Mouse (Mus musculus) ES-Bruce4 (cell line): ENCODE data around the gene Iffo1. TPM values are rescaled to one million over a fixed set of nuclear protein-coding genes. Genes with fewer than 3 reads are reported as not detected.

Experiments
- H3K27ac ChIP-seq: 2 replicates; pipeline ENCODE4 v1.5.1; 2012; ENCODE audit warnings: low read length, inconsistent platforms; ENCODE audit not compliant: insufficient read depth
- H3K27me3 ChIP-seq: 2 replicates; pipeline ENCODE4 v1.6.1; 2012; ENCODE audit warnings: mild to moderate bottlenecking, low read length, inconsistent platforms; ENCODE audit not compliant: control insufficient read depth, poor library complexity, insufficient read depth, severe bottlenecking
- H3K36me3 ChIP-seq: 2 replicates; pipeline ENCODE4 v1.6.1; 2012; ENCODE audit warnings: inconsistent platforms, mild to moderate bottlenecking, low read length, moderate library complexity; ENCODE audit not compliant: control insufficient read depth, poor library complexity, insufficient read depth, severe bottlenecking
- H3K4me1 ChIP-seq: one replicate; pipeline ENCODE4 v1.8.1; 2011; ENCODE audit warnings: low read length; ENCODE audit not compliant: control insufficient read depth, insufficient read depth
- H3K4me3 ChIP-seq: 2 replicates; pipeline ENCODE4 v1.5.1; 2011; ENCODE audit warnings: low read depth, mild to moderate bottlenecking, low read length
- H3K9ac ChIP-seq: 2 replicates; pipeline ENCODE4 v1.6.1; 2012; ENCODE audit warnings: low read depth, mild to moderate bottlenecking, inconsistent platforms; ENCODE audit not compliant: poor library complexity, severe bottlenecking
- H3K9me3 ChIP-seq: replicated peaks from 2 replicates; pipeline ENCODE4 v1.6.1; 2012; ENCODE audit warnings: mild to moderate bottlenecking, low read length, inconsistent platforms; ENCODE audit not compliant: control insufficient read depth, poor library complexity, insufficient read depth, severe bottlenecking
- CTCF ChIP-seq: IDR thresholded peaks from one replicate; pipeline ENCODE4 v1.8.1; 2011; ENCODE audit warnings: low read depth, low read length
- EP300 ChIP-seq: IDR thresholded peaks from 2 replicates; pipeline ENCODE4 v1.6.1; 2011; ENCODE audit warnings: low read depth, low read length; ENCODE audit not compliant: insufficient read depth
- POLR2A ChIP-seq: IDR thresholded peaks from one replicate; pipeline ENCODE4 v1.8.1; 2011; ENCODE audit warnings: low read length; ENCODE audit not compliant: insufficient read depth
- polyA plus RNA-seq: library from polyadenylated mRNA; stranded (reverse); fragments of >200 nt; gene quantifications from 2 replicates; pipeline ENCODE4 v1.2.4, GENCODE M21; 2011; ENCODE audit warnings: low read depth; ENCODE audit not compliant: missing spikeins, insufficient read depth, insufficient read length

The Iffo1 gene
- polyA plus RNA-seq, 1 experiment, result 8.3 TPM

DNA sequence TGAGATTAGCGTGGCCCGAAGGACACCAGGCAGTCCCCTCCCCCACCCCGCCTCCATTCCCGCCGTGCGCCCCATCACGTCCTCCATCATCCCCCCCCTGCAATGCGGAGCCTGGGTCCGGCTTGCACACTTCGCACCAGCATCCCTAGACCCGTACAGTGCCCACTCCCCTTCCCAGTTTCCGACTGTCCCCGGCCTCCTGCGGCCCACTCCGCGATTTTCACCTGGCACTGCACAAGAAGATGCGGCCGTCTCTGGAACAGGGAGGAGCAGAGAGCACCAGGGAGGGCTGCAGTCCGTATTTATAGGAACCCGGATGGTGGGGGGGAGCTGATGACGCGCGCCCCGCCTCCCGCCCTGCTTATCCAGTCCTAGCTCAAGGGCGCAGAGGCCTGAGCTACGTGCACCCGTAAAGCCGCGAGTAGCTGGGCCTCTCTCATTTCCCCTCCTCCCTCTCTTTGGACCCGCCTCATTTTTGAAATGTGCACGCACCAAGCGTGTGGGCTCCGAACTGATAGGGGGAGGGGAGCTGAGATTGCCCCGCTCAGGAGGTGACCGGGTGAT, 20.4 kb downstream of the Iffo1 start:
- Histone ChIP-seq H3K9ac (peak overlapping the region; percentile 87), H3K9me3 (no peaks in the 10 kb centered on the region), H3K4me1 (peaks cover 4% of the 10 kb centered on the region), H3K27me3 (no peaks in the 10 kb centered on the region), H3K36me3 (peaks cover 53% of the 10 kb centered on the region), H3K4me3 (peak overlapping the region; percentile 96), H3K27ac (peak overlapping the region; percentile 82)
- TF ChIP-seq CTCF (no peak), POLR2A (no peak), EP300 (no peak)

DNA sequence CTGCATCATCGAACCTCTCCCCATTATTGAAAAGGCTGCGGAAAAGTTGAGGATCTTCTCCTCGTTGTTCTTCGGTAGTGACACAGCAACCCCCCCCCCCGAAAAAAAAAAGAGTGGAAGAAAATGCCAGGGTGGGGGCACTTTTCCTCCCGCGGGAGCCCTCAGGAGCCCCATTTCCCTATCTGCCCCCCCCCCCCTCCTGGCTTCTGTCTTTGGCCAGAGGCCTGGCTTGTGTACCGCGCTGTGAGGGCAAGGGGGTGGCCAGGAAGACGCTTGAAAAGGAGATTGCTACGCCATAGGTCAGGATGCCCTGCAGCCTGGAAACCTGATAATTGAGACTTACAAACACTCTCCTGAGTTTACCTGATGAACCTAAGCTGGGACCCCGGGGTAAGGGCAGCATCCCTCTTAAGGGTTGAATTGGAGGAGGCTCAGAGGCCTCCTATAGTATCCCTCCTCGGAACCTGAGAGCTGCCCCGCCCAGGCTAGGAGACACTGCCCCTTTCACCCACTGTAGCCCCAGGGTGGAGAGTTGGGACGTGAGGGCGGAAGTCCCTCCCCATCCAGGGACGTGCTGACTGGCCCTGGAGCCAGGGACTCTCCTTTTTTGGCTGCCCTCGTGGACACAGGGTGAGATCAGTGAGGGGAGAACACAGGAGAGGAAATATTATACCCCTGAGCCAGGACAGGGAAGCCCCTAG, 21.2 kb downstream of the Iffo1 start, which contains the start of gene Gapdh:
TSS of gene Gapdh (minus strand) at position 417 of the 701 bp plus-strand sequence.
- peak within 1 kb of the TSS; percentile 96 for H3K4me3 ChIP-seq
- H3K27me3 ChIP-seq, result no peaks in the 10 kb centered on the region
- H3K27ac ChIP-seq, result peak within 1 kb of the TSS; percentile 82
- H3K9me3 ChIP-seq, result no peaks in the 10 kb centered on the region
- TF ChIP-seq POLR2A, result no peak
- peaks cover 5% of the 10 kb centered on the region for H3K4me1 ChIP-seq
- peaks cover 59% of the 10 kb centered on the region for H3K36me3 ChIP-seq
- H3K9ac ChIP-seq, result peak within 1 kb of the TSS; percentile 87

DNA sequence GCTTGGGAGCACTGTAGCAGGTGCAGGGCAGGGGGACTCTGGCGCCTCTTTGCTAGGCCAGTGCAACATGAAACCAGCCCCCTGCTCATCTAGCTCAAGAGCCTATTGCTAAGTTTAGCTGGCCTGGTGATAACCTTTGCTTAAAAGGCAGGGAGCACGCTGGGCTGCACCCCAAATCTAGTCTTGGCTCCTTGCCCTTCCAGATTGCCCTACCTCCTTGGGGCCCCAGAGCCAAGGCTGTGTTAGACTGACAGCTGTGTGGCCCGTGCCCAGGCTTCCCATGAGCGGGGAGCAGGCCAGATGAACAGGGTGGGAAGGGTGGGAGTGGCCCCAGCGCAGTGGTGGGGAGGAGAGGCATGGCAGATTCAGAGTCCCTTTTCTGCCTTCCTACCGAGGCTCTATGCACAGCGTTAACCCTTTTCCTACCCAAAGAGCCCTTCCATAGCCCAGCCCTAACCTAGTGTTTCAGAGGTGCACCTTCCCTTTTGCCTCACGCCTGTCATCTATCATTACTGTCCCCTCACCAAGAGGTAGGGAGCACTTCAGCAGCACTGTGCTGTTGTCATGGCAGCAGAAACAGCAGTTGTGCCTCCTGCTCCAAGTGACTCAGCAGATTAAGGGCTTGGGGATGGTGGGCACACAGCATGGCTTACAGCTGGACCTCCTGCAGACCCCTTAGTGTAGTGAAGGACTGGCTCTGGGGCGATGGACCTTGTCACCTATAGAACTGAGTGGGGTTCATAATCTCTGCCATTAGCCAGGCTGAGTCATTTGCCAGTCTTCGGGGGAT, 22.0 kb downstream of the Iffo1 start:
- Histone ChIP-seq H3K9ac (peak overlapping the region; percentile 87), H3K9me3 (no peaks in the 10 kb centered on the region), H3K4me1 (peaks cover 8% of the 10 kb centered on the region), H3K36me3 (peaks cover 68% of the 10 kb centered on the region), H3K27ac (peak overlapping the region; percentile 78), H3K4me3 (peak overlapping the region; percentile 76), H3K27me3 (no peaks in the 10 kb centered on the region)
- no peak for TF ChIP-seq EP300
- TF ChIP-seq CTCF, result no peak
- no peak for TF ChIP-seq POLR2A

DNA sequence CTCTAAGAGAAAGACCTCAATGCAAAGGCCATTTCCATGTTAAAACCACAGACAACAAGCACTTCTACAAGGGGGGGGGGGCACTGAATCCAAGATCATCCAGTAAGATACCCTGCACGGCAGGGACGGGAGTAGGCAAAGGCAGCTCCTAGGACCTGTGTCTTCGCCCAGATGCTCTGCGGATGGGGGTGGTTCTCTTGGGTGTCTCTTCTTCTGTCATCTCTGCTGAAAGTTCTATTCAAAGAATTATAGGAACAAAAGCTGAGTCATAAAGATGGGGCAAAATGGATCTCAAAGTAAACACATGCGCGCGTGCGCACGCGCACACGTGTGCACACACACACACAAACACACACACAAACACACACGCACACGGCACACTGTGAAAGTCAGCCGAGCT, 23.0 kb downstream of the Iffo1 start:
- Histone ChIP-seq H3K36me3 (peaks cover 67% of the 10 kb centered on the region), H3K9ac (no peak overlapping the region)

DNA sequence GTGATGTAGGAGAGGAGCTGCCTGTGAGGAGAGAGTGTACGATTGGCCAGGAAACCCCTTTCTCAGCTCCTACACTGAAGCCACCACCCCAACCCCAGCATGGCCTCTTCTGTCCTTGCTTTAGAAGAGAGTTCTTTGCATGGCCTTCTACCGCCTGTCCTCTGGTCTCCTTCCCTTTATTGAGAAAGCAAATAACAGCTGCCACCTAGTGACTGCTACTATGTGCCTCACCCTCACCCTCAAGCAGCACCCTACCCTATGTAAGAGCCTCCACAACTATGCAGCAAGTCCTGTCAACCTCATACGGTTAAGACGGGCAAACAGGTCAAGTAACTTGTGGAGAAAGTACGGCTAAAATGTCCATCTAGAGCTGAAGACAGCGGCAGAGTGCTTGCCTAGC, 25.2 kb downstream of the Iffo1 start:
- Histone ChIP-seq H3K36me3 (peaks cover 59% of the 10 kb centered on the region), H3K27me3 (no peaks in the 10 kb centered on the region), H3K4me3 (no peak overlapping the region), H3K4me1 (peaks cover 11% of the 10 kb centered on the region), H3K27ac (no peak overlapping the region), H3K9ac (no peak overlapping the region), H3K9me3 (no peaks in the 10 kb centered on the region)
- TF ChIP-seq CTCF (no peak), POLR2A (no peak), EP300 (no peak)

More for the DNA sequence above, 23.0 kb downstream of the Iffo1 start:
- H3K27ac ChIP-seq, result peak overlapping the region; percentile 77; the same call in 1 of the 2 replicates
- TF ChIP-seq EP300, result no peak
- no peak for TF ChIP-seq CTCF
- no peak for TF ChIP-seq POLR2A
- H3K4me1 ChIP-seq, result peaks cover 8% of the 10 kb centered on the region
- no peak overlapping the region for H3K4me3 ChIP-seq
- H3K9me3 ChIP-seq, result no peaks in the 10 kb centered on the region
- no peaks in the 10 kb centered on the region for H3K27me3 ChIP-seq
